Mouse (Mus musculus): Measurements from ENCODE around the gene Ms4a4b.

- TF ChIP-seq EP300 (IDR thresholded peaks at IDR 0.05; ENCODE audit: low read depth), result no peak
- no peak for TF ChIP-seq CTCF (IDR thresholded peaks at IDR 0.05; ENCODE audit: low read depth)
Measured at GRCm38 (mm10) chr19:11443338-11443737, at the start of gene Ms4a4b.
